Mouse (Mus musculus) B cell, adult 2 months (primary cell): ENCODE data around the gene Pik3r2.
"Not testable (repeated sequence)": the region's sequence is repeated elsewhere in the genome, so short reads cannot be mapped to it uniquely, and the experiment has no call there.

Experiments used
- DNase-seq, 2 experiments: peaks; one replicate each; pipeline ENCODE4 v3.0.0; 2022

Pik3r2 gene

DNA sequence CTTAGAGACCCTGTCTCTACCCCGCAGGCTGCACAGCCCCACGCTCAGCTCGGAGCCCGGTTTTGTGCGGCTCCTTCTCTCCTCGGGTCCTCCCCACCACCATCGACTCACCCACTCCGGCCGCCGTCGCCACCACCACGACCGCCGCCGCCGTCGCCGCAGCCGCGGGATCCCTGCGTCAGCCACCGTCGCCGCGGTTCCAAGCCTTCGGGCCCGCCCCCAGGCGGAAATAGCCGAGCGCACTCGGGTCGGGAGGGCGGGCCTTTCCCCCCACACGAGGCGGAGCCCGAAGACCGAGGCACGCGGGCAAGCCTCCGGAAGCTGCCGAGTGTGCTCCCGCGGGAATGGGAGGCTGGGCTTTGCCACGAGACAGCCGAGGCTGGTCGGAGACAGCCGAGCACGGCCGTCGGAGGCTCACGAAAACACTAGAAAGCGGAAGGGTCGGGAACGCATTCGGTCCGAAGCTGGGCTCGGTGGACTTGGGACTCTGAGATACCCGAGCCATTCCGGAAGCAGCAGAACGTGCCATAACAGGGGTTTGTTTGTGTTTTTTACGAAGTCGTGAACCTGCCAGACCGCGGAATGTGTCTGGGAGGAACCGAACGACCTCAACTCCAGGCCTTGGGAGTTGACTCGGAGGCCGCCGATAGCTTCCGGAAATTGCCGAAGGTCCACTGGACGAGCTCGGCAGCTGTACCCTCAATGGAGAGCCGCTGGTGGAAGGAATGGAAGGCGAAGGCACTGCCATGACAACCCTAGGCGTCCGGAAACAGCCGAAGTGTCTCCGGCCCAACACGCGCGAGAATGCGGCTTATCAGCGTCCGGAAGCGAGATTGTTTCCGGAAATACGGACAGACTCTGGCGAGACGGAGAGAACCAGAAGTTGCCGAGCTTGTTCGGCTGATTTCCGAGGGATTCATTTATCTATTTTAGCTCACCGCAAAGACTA is at the start of gene Pik3r2:
TSS of gene Pik3r2 (minus strand) at position 218 of the 949 bp plus-strand sequence.
- peak; percentile 98 to 99 for DNase-seq

DNA sequence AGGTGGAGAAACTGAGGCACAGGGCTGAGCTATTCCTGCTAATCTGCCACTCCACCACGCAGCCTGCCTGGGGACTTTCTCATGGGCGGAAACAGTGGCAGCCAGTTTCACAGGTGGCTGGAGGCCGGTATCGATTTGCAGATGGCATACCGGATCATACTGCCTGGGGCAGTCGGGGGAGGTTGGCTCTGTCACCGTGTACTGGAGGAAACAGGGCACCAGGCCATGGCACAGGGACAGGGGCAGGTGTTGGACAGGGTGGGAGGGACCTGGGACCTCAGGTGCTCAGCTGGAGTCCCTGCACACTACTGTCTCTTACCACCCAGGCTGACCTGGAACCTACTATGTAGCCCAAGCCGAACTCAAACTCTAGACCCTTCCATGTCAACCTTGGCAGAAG is 49.3 kb upstream of the Pik3r2 start:
- no peak for DNase-seq

DNA sequence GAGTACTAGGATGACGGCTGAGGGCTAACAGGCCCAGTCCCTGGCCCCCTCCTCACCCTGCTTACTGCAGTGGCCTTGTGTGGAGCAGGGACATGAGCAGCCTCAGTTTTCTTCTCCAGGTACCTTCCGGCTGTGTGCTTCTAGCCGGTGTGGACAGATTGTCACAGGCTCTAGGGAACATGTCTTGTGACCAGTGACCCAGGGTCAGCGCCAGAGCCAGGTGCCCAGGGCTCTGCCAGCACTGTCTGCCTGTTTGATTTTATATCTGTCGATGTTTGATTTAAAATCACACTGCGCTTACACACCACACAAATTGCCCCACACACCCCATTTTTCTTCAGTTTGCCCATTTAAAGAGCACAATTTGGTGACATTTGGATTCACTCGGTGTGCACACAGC is 47.3 kb upstream of the Pik3r2 start:
- no peak for DNase-seq

DNA sequence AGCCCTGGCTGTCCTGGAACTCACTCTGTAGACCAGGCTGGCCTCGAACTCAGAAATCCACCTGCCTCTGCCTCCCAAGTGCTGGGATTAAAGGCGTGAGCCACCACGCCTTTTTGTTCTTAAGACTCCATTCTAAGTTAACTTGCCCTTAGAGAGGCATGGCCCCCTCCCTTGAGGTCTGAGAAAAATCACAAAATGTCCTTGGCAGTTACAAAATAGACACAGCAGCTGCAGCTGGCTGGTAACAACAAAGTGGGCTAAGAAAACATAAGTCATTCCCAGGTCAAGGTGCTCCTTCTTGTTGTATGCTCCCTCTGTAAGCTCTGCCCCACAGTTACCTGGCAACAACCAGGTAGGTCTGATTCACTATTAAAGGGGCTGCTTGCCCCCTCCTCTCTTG is 46.1 kb upstream of the Pik3r2 start:
- not testable (repeated sequence) for DNase-seq

DNA sequence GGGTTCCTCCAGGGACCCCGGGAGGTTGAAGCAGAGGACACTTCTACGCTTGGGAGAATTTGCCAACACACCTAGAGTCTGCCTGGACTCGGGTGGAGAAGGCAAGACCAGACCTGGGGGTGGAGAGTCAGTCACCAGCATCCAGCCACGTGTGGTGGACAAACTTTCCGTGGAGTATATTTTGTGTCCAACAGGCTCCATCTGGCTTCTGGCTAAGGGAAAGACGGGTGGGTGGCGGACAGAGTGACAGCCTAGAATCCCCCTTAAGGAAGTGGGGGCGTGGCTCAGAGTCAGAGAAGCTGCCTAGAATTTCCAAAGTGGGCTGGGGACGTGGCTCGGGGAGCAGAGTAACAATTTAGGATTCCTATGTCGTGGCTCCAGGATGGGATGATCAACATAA is 45.5 kb upstream of the Pik3r2 start:
- no peak for DNase-seq

DNA sequence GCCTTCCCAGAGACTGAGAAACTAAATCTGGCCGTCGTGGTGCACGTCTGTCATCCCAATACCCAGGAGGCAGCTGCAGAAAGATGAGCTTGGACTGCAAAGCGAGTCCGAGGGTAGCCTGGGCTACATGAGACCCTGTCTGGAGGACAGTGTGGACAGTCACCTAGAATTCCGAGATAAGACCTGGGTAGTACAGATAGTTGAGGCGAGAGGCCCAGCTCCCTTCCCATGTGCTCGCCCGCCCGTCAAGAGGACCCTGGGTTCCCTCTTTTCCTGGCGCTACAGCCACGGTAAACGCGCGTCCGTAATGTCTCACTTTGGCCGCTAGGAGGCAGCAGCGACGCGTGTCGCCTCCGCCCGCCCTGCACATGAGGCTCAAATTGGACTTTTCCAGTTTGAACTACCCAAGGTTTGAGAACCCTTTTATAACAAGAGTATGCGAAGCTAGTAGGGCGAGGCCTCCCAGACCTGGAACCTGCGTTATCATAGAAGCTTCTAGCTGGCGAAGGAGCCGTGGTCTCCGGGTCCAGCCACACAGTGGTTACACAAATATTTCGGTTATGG is 45.0 kb upstream of the Pik3r2 start:
- DNase-seq = peak; percentile 77 to 80

DNA sequence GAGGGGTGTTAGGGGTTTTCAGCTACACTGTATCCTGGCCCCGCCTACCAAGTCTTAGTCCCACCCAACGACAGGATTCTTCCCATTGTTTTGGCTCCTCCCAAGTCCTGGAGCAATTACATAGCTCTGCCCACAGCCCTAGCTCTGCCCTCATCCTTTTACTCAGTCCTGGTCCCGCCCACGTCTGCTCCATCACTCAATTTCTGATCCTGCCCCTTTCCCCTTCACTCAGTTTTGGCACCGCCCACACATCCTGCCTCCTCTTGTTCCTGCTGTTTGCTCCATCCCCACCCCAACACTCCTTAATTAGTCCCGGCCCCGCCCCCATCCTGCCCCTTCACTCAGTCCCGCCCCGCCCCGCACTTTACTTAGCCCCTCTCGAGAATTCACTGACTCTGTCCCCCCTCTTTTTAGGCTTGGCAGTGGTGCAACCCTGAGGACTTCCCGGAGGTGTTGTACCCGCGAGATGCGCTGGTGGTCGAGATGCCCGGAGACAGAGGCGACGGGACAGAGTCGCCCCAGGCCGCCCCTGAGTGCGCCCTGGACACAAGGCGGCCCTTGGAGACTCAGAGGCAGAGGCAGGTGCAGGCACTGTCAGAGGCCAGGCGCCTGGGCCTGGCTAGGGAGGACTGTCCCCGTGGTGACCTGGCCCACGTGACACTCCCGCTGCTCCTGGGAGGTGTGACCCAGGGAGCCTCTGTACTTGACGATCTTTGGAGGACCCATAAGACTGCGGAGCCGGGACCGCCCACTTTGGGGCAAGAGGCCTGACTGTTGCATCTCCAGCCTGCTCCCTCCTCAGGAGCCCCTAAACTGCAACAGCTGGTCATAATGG is 43.8 kb upstream of the Pik3r2 start:
- no peak for DNase-seq

DNA sequence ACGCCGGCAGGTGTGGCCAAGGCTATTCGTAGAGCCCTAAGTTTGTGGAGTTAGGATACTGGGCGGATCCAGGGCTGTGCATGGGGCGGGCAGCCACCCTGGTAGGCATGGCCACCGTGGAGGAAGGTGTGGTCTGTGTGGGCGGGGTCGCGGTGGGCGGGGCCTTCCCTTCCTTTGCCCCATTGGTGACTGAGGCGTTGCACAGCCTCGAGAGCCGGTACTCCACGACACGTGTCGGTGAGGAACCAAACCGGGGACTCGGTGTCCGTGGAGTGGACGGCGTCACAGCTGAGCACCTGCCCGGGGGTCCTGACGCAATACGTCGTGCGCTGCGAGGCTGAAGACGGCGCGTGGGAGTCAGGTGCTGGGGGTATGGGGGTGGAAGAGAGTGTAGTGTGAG is 40.2 kb upstream of the Pik3r2 start:
- DNase-seq = peak; percentile 72

DNA sequence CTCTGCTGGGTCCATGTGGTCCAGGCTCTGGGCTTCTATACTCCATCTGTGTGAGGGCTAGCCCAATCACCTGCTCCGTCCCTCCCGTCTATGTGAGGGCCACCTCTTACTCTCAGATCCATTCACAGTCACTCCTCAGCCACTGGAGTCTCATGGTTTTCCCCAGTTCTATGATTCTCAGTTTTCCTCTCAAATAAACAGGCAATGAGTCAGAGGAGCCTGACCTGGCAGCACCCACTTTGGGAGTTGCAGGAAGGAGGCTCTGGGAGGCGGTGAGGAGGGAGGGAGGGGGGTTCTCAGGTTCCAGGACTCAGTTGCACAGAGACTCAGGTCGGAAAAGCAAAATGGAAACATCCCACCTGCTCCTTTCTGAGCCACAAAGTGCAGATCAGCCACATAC is 36.4 kb upstream of the Pik3r2 start:
- DNase-seq = no peak

DNA sequence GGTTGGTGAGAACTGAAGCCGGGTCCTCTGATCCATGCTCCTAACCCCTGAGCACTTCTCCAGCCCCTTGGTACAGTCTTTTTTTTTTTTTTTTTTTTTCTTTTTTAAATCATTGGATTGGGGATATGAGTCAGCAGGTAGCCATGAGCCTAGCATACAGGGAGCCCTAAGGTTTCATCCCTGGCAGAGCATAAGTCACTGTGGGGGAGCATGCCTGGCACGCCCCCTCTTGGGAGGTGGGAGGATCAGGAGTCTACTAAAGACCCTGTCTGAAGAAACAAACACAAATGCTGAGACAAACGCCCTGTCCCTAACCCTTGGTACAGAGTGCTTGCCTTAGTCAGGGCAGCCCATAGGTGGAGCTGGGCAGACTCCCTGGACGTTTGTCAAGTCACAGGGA is 35.5 kb upstream of the Pik3r2 start:
- DNase-seq = no peak

DNA sequence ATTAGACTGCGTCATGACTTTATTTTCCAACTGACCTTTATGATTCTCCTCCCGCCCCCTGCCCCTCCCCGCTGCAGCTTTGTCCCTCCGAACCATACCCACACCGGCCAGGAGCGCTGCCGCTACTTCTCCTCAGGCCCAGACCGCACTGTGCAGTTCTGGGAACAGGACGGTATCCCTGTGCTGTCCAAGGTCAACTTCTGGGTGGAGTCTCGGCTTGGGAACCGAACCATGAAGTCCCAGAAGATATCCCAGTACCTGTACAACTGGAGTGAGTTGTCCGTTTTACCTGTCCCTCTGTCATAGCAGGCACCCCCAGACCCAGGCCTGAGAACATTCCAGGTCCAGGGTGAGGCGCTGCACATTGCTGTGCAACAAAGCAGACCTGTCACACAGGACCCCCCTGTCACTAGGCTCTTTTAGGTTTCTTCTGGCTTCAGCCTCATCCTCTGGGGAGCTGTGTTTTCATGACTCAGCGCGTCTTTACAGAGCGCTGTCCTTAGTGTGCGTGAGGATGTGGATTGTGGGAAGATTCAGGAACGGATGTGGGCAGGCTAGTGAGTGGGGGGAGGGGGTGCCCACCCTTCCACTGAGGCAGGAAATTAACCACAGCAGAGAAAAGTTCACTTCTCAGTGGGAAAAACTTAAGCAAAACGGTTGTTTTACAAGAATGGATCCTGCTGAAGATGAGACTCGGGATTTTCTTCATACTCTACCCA is 34.6 kb upstream of the Pik3r2 start:
- no peak for DNase-seq

DNA sequence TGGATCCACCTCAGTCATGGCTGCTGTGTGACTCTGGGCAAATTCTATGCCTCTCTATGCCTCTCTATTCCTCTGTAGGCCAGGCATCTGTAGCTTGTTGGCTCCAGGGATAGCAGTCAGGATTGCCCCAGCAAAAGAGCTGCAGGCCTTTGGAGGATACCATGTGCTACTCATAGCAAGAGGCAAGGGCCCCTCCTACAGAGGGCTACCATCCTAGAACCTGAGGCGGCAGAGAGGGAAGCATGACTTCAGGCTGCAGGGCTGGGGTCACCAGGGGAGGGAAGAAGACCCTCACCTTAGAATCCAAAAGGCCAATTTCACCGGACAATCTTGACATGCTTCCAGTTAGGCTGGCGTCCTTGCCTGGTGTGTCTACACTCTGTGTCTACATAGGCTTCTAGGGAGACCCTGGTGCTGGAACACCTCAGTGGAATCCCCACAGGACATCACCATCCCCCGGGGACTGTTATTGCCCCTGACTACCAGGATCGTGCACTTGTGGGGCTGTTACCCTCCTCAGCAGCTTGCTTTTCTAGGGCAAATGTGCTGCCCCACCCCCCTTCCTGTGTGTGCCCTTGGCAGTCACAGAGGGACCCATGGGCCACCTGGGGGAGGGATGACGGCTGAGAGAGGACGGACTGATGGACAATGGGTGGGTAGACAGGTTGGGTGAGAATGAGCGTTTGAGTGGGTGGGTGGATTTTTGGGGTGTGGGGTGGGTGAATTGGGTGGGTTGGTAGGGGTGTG is 32.6 kb upstream of the Pik3r2 start:
- no peak for DNase-seq

DNA sequence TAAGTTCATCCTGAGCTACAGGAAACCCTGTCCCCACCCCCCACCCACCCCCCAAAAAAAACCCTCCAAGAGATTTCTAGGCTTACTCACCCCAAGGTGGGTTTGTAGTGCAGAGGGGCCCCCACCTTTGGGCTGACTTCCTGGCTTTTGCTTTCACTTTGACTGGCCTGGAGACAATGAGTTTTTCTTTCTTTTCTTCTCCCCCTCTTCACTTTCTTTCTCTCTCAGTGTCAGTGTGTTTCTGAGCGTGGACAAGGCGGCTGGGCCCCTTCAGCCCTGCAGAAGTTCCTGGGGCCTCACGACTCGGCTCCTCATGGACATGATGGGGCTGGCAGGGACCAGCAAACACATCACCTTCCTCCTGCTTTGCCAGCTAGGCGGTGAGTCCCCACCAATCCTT is 31.7 kb upstream of the Pik3r2 start, which contains the start of gene Il12rb1:
TSS of gene Il12rb1 (plus strand) at position 211 of the 400 bp plus-strand sequence.
- DNase-seq = peak; percentile 41 to 42

DNA sequence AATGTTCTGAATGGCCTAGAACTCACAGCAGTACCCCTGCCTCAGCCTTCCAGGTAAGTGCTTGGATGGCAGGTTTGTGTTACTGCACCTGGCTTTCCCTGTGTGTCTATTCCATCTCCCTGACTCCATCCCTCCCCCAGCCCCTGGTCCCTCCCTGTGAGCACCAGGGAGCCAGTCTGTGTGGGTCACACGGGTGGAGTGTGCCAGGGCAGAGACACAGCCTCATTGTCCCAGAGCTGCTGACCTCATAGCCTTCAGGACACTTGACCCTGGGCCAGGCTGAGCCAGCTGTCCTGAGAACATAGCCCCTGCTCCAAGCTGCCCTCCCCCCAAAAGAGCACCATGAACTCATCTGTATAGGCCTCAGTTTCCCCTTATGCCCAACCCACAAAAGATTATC is 30.8 kb upstream of the Pik3r2 start:
- no peak for DNase-seq

DNA sequence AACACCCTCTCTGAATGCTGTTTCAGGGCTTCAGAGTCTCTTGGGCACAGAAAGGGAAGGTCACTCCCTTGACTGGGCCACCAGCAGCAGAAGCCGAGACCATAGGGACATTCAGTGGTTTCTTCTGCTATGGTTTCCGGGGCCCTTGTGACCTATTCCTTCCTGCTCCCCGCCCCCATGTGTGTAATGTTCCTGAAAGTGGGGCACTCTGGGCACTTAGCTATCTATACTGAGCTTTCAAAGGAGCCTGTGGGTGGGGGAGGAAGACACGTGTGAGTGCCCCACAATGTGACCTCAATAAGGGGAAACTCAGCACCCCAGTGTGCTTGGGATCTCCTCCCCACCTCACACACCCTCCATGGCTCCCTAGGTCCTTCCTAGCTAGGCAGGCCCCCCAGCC is 30.0 kb upstream of the Pik3r2 start:
- DNase-seq = peak; percentile 73 to 77

DNA sequence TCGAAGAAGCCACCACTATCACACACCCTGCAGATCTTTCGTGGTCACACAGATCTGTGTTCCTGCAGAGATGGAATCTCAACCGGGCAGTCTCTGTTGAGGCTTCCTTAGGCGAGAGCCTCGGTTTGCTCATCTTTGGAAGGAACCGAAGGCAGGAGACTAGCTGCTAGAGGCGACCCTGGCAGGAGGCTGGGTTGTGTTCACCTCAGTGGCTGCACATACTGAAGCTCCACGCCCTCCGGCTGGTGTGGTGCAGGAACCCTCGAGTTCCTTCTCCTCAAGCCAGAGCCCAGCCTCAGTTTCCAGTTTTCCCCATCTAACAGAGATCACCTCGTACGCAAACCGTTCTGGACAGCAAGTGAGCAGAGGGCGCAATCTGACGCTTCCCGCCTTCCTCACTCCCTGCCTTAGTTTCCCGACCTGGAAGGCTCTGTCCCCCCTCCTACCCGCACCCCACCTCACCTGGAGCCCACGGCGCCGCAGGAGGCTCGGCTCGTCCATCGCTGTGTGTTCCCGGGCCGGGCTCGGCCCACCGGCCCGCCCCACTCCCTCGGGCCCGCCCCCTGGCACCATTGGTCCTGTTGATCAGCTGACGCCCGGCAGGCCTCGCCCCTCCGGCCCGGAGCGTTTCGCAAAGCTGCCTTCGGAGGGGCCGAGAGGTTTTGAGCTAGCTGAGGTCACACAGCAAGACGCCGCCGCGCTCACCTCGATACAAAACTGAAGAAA is 28.1 kb upstream of the Pik3r2 start, which contains the start of gene Mast3:
TSS of gene Mast3 (minus strand) at position 574 of the 726 bp plus-strand sequence.
- peak; percentile 87 for DNase-seq

DNA sequence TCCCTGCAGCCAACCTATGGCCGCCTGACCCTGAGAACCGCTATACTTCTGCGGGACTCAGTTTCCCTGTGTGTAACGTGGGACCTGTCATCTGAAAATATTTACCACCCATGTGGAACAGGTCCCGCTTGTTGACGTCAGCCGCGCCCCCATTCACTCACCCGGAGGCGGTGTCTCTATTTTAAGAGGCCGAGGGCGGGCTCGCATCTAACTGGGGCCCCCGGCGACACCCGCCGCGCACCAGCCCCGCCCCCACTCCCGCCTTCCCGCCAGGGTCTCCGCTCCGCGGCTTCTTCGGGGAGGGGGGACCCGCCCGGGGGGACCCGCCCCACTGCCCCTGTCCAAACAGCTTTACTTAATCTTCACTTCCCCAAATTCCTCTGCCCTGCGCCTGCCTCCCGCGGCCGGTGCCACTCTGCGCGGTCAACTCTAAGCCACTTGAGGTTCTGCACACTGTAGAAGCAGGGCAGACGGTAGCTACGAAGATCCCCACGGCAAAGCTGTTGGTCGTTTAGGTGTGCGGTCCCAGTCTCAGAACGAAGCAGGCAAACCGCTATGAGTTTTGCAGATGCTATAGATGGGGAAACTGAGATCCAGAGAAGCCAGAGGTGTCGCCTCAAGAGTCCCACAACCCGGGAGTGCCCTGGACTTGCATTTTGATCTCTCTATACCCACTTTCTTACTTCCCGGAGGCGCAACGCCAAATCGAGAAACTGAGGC is 27.4 kb upstream of the Pik3r2 start:
- peak; percentile 80 to 83 for DNase-seq

DNA sequence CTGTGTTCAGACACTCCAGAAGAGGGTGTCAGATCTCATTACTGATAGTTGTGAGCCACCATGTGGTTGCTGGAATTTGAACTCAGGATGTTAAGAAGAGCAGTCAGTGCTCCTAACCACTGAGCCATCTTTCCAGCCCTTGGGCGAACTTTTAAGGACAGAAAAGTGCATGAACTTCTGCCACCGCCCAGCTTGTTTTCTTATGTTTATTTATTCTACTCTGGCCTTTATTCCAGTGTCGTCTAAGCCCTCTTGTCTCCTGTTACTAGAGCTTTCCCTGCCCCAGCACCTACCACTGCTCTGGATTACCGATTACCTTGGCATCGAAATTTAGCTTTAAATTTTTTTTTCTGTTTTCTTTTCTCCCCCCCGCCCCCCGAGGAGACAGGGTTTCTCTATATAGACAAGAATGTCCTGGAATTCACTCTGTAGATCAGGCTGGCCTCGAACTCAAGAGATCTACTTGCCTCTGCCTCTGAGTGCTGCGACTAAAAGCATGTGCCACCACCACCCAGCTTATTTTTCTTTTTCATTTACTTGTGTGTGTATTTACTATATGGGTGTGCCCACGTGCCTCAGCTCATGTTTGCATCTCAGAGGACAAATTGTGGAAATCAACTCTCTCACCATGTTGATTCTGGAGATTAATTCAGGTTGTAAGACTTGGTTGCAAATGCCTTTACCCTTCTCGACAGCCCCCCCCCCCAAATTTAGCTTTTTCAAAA is 26.4 kb upstream of the Pik3r2 start:
- DNase-seq = no peak

DNA sequence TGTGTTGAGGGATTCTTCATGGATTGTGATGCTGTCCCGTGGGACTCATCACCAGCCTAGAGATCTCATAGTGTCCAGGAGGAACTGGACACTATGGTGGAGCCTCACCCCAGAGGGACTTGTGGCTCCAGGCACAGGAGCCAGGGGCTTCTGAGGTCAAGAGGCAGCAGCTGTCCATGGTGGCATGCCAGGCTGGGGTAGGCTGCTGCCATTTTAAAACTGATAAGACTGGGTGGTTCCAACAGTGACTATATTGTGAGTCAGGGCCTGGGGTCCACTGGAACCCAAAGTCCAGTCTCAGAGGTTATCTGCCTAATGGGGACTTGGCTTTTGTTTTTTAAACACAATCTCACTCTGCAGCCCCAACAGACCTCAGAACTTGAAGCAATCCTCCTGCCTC is 25.3 kb upstream of the Pik3r2 start:
- DNase-seq = no peak

DNA sequence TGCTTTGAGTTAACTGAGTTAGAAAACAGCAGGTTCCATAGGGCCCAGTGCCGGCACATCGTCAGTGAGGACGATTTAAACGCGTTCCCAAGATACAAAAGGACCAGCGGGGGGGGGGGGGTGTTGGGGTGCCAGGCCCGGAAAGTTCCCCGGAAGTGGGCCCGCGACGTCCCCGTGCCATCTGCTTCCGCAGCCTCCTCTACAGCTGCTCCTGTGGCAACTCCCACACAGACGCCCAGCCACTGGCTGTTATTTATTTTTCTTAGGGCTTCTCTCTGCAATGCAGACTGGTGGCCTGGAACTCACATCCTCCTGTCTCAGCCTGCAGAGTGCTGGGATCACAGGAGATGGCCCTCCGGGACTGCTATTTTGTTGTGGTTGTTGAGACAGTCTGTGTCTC is 24.6 kb upstream of the Pik3r2 start:
- peak; percentile 43 to 46 for DNase-seq
